Mouse (Mus musculus): ENCODE data around the gene Slc9a3r2. TPM values are rescaled to one million over a fixed set of nuclear protein-coding genes. Genes with fewer than 3 reads are reported as not detected.

Gene Slc9a3r2
- polyA plus RNA-seq, 1 experiment from 2014 or later = 36.7 TPM

DNA sequence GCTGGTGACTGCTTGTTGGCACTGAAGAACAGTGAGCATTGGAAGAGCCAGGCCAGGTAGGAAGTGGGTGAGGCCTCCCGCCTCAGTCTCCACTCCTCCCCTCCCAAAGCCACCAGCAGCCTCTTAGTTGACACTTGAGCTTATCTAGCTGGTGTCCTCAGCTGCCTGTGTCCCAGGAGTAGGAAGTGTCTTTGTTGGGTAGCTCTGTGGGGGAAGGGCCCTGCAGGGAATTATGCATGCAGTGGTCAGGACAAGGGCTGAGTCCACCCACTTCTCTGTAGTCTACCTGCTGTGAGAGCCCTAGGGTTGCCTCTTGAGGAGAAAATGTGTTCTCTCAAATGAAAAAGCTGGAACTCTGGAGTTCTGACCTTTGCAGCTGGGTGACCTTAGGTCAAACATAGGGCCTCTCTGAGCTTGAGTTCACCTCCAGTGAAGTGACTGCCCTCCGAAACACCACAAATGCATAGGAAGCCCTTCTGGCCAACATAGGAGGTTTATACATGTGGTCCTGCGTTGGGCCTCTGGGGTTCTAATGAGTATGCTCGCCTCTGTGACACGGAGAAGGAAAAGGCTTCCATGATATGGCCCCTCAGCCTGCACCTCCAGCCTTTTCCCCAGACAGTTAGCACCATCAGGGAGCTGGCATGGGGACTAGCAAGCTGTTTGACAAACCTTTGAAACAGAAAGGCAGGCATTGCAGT lies 13.2 kb downstream of the Slc9a3r2 start:
- ATAC-seq (ENCODE audit: low FRiP score, low TSS enrichment) (no peak), DNase-seq (no peak)
- WGBS = 60% methylated on average over 5 of the region's 5 CpGs
- H3K36me3 ChIP-seq (ENCODE audit: control insufficient read depth, insufficient read depth, low read length) = peaks cover 6% of the 10 kb centered on the region; the same call in 1 of the 2 replicates
- no peaks in the 10 kb centered on the region for H3K27me3 ChIP-seq (ENCODE audit: control insufficient read depth, insufficient read depth, low read length)
- H3K27ac ChIP-seq (replicated peaks; ENCODE audit: low read depth, low read length) = no peak overlapping the region
- H3K4me3 ChIP-seq (replicated peaks; ENCODE audit: low read depth, low read length) = no peak overlapping the region
- peaks cover 8% of the 10 kb centered on the region for H3K4me1 ChIP-seq (ENCODE audit: control insufficient read depth, insufficient read depth, low read length)
- H3K9me3 ChIP-seq (ENCODE audit: control insufficient read depth, low read length) = no peaks in the 10 kb centered on the region
- no peak overlapping the region for H3K4me2 ChIP-seq (ENCODE audit: low read length)
- H3K9ac ChIP-seq (replicated peaks; ENCODE audit: low read length) = no peak overlapping the region

DNA sequence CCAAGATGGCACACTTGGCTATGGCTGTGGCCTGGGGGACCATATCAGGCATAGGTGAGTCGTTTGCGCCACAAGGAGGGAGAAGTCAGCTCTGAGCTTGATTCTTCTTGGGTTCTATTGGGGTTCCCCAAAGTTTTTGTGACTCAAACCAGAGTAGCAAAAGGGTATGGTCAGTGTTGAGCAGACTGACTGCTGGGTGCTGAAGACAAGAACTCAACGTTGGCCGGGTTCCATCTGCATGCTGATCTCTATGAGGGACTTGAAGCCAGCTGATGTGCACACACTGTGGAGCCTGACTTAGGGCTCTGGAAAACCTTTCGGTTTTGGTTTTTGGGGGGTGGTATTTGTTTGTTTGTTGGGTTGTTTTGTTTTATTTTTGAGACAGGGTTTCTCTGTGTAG lies 14.4 kb downstream of the Slc9a3r2 start:
- no peak overlapping the region for H3K4me2 ChIP-seq (ENCODE audit: low read length)
- ATAC-seq (ENCODE audit: low FRiP score, low TSS enrichment) = no peak
- peaks cover 12% of the 10 kb centered on the region for H3K4me1 ChIP-seq (ENCODE audit: control insufficient read depth, insufficient read depth, low read length)
- no peaks in the 10 kb centered on the region for H3K27me3 ChIP-seq (ENCODE audit: control insufficient read depth, insufficient read depth, low read length)
- 91% methylated on average over 5 of the region's 5 CpGs for WGBS
- H3K36me3 ChIP-seq (ENCODE audit: control insufficient read depth, insufficient read depth, low read length) = peaks cover 8% of the 10 kb centered on the region; the same call in 1 of the 2 replicates
- H3K4me3 ChIP-seq (replicated peaks; ENCODE audit: low read depth, low read length) = no peak overlapping the region
- H3K9ac ChIP-seq (replicated peaks; ENCODE audit: low read length) = no peak overlapping the region
- H3K27ac ChIP-seq (replicated peaks; ENCODE audit: low read depth, low read length) = no peak overlapping the region
- DNase-seq = no peak
- no peaks in the 10 kb centered on the region for H3K9me3 ChIP-seq (ENCODE audit: control insufficient read depth, low read length)

DNA sequence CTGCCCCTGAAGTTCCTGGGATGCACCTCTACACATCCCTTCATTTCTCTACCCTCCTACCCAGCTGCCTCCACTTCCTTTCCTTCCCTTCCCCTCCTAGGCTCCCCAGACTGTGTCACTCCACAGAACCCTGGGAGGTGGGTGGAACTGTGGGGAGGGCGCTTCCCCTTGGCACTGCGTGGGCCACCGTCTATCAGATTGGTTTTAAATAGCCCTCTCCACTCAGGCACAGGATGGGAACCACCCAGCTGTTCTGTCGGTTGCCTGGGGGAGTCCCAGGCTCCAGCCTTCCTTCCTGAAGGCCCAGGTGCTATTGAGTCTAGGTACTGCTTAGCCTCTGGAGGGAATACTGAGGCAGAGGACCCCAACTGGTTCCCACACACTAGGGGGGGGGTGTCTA lies 15.1 kb downstream of the Slc9a3r2 start:
- 85% methylated on average over 4 of the region's 4 CpGs for WGBS
- H3K27ac ChIP-seq (replicated peaks; ENCODE audit: low read depth, low read length) = no peak overlapping the region
- no peaks in the 10 kb centered on the region for H3K27me3 ChIP-seq (ENCODE audit: control insufficient read depth, insufficient read depth, low read length)
- no peak overlapping the region for H3K4me3 ChIP-seq (replicated peaks; ENCODE audit: low read depth, low read length)
- ATAC-seq (ENCODE audit: low FRiP score, low TSS enrichment) (no peak), DNase-seq (no peak)
- H3K4me1 ChIP-seq (ENCODE audit: control insufficient read depth, insufficient read depth, low read length) = peaks cover 12% of the 10 kb centered on the region
- H3K9ac ChIP-seq (replicated peaks; ENCODE audit: low read length) = no peak overlapping the region
- H3K36me3 ChIP-seq (ENCODE audit: control insufficient read depth, insufficient read depth, low read length) = peaks cover 14% of the 10 kb centered on the region
- no peak overlapping the region for H3K4me2 ChIP-seq (ENCODE audit: low read length)
- H3K9me3 ChIP-seq (ENCODE audit: control insufficient read depth, low read length) = no peaks in the 10 kb centered on the region

DNA sequence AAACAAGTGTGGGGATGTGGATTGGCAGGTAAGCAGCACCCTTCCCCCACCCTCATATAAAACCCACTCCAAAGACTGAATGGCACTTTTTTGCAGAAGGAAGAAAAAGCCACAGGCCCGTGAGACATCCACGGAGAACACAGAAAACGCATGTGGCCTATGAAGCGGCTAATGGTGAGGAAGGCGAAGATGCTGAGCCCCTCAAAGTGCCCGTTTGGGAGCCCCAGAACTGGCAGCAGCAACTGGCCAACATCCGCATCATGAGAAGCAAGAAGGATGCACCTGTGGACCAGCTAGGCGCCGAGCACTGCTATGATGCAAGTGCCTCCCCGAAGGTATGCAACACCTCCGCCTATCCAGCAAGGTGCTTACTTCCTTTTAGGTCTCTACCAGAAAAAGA lies 16.3 kb downstream of the Slc9a3r2 start:
- Histone ChIP-seq H3K4me2 (ENCODE audit: low read length) (no peak overlapping the region), H3K9ac (replicated peaks; ENCODE audit: low read length) (no peak overlapping the region), H3K9me3 (ENCODE audit: control insufficient read depth, low read length) (no peaks in the 10 kb centered on the region), H3K36me3 (ENCODE audit: control insufficient read depth, insufficient read depth, low read length) (peaks cover 25% of the 10 kb centered on the region), H3K27ac (replicated peaks; ENCODE audit: low read depth, low read length) (no peak overlapping the region), H3K27me3 (ENCODE audit: control insufficient read depth, insufficient read depth, low read length) (no peaks in the 10 kb centered on the region), H3K4me1 (ENCODE audit: control insufficient read depth, insufficient read depth, low read length) (peaks cover 12% of the 10 kb centered on the region), H3K4me3 (replicated peaks; ENCODE audit: low read depth, low read length) (no peak overlapping the region)
- WGBS = 97% methylated on average over 11 of the region's 11 CpGs
- ATAC-seq (ENCODE audit: low FRiP score, low TSS enrichment) (no peak), DNase-seq (no peak)

DNA sequence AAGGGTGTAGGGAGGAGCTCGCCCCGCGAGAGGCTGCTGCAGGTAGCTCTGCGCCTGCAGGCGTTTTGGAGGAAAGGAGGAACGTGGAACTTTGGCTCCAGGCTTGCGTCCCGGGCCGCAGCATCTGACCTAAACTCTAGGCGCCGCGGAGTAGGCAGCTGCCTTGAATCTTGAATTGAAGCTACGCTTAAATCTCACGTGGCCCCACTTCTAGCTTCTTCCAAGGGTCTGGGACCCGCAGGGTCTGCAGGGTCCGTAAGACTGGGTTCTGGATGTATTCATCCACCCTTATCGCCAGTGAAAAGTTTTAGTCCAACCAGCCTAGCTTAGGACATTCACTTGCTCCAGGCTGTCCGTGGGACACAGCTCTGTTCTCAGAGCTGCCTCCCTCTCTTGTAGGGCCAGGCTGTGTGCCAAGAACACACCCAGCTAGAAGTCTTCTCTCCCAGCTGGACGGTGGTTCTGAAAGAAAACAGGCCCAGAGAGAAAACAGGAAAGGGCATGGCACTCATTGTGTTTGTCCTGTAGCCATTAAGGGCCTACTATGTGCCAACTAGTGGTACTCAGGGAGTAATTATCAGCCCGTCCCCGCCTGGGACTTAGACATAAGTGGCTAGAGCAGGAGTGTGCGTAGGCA lies 17.2 kb downstream of the Slc9a3r2 start:
- H3K27me3 ChIP-seq (ENCODE audit: control insufficient read depth, insufficient read depth, low read length) = no peaks in the 10 kb centered on the region
- peak; percentile 21 for DNase-seq
- peak overlapping the region; percentile 66 for H3K4me3 ChIP-seq (replicated peaks; ENCODE audit: low read depth, low read length)
- ATAC-seq (ENCODE audit: low FRiP score, low TSS enrichment) = 0 out of 2 replicates have a peak, but pooled peaks have one; percentile 6
- H3K4me2 ChIP-seq (ENCODE audit: low read length) = peak overlapping the region; percentile 84
- H3K36me3 ChIP-seq (ENCODE audit: control insufficient read depth, insufficient read depth, low read length) = peaks cover 27% of the 10 kb centered on the region
- peaks cover 12% of the 10 kb centered on the region for H3K4me1 ChIP-seq (ENCODE audit: control insufficient read depth, insufficient read depth, low read length)
- WGBS = 13% methylated on average over 22 of the region's 22 CpGs
- peak overlapping the region; percentile 70 for H3K9ac ChIP-seq (replicated peaks; ENCODE audit: low read length)
- H3K9me3 ChIP-seq (ENCODE audit: control insufficient read depth, low read length) = no peaks in the 10 kb centered on the region
- H3K27ac ChIP-seq (replicated peaks; ENCODE audit: low read depth, low read length) = peak overlapping the region; percentile 70

DNA sequence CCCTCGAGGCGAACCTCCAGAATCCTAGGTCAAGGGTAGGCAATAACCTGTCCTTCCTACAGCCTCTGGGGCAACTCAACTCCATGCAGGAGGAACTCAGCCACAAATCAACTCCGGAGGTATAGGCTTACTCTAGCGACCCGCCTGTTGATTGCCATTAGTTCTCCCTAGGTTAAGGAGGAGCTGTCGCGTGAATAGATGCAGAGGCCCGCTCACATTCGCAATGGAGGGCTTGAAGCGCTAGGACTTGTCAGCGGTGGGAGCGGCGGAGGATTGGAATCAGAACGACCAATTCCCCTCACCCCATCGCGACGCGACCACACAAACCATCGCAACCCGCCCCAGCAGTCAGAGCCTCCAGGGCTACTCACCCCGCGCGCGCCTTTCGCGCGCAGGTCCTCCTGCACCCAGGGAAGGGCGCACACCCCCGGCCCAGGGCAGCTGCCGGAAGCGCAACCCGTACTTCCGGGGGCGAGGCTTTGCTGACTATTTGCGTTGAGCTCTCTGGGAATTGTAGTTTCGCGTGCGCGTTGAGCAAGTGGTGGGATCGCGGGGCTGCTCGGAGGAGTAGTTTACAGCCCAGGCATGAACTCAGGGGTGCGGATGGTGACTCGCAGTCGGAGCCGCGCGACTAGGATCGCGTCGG lies 17.8 kb downstream of the Slc9a3r2 start, which contains the start of the genes Tsc2 and Nthl1:
Tsc2 (minus strand) TSS at position 464 of the 646 bp plus-strand sequence.
Nthl1 (plus strand) TSS at position 514 of the 646 bp plus-strand sequence.
- peak; percentile 82 for ATAC-seq (ENCODE audit: low FRiP score, low TSS enrichment)
- Histone ChIP-seq H3K9ac (replicated peaks; ENCODE audit: low read length) (peak within 1 kb of the TSS; percentile 70), H3K4me2 (ENCODE audit: low read length) (peak within 1 kb of the TSS; percentile 84), H3K4me3 (replicated peaks; ENCODE audit: low read depth, low read length) (peak within 1 kb of the TSS; percentile 66), H3K4me1 (ENCODE audit: control insufficient read depth, insufficient read depth, low read length) (peaks cover 12% of the 10 kb centered on the region), H3K9me3 (ENCODE audit: control insufficient read depth, low read length) (no peaks in the 10 kb centered on the region), H3K36me3 (ENCODE audit: control insufficient read depth, insufficient read depth, low read length) (peaks cover 34% of the 10 kb centered on the region), H3K27me3 (ENCODE audit: control insufficient read depth, insufficient read depth, low read length) (no peaks in the 10 kb centered on the region), H3K27ac (replicated peaks; ENCODE audit: low read depth, low read length) (peak within 1 kb of the TSS; percentile 70)
- WGBS = 2% methylated on average over 51 of the region's 51 CpGs
- peak; percentile 95 for DNase-seq

DNA sequence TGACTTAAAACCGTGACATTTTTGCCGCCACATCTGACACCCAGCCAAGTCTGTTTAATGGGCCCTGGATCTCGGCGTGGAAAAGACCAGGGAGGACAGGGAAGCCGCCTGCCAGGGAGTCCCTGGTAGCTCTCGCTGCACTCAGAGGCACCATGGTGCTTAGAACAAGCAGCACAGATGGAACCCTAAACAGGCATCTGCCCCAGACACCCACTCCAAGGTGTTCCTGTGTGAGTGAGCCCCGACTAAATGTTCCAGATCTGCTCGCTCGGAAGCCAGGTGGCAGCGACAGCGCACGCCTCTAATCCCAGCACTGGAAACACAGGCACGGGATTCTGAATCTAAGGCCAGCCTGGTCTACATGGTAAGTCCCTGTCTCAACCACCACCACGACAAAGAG lies 20.1 kb downstream of the Slc9a3r2 start:
- Histone ChIP-seq H3K27ac (replicated peaks; ENCODE audit: low read depth, low read length) (no peak overlapping the region), H3K36me3 (ENCODE audit: control insufficient read depth, insufficient read depth, low read length) (peaks cover 56% of the 10 kb centered on the region), H3K4me1 (ENCODE audit: control insufficient read depth, insufficient read depth, low read length) (peaks cover 12% of the 10 kb centered on the region), H3K9ac (replicated peaks; ENCODE audit: low read length) (no peak overlapping the region), H3K4me2 (ENCODE audit: low read length) (no peak overlapping the region), H3K27me3 (ENCODE audit: control insufficient read depth, insufficient read depth, low read length) (no peaks in the 10 kb centered on the region), H3K9me3 (ENCODE audit: control insufficient read depth, low read length) (no peaks in the 10 kb centered on the region), H3K4me3 (replicated peaks; ENCODE audit: low read depth, low read length) (no peak overlapping the region)
- no peak for DNase-seq
- no peak for ATAC-seq (ENCODE audit: low FRiP score, low TSS enrichment)
- WGBS = 92% methylated on average over 14 of the region's 14 CpGs

DNA sequence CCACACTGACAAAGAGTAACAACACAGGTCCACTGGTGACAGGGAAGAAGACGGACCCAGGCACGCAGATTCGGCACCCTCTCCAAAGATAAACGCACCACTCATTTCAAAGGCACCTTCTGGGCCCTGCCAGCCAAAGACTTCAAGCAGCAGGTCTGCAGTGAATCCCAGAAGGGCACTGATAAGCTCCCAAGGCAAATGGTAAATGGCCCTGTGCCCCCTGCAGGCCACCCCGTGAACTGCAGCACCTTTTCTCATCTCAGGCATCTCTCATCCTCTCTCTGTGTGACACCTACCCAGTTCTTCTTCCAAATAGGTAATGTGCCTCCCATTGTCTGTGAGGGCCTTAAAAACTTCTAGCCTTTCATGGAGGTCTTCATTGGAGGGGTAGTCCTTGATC lies 21.5 kb downstream of the Slc9a3r2 start:
- DNase-seq (peak; percentile 77), ATAC-seq (ENCODE audit: low FRiP score, low TSS enrichment) (no peak)
- H3K4me2 ChIP-seq (ENCODE audit: low read length) = no peak overlapping the region
- no peak overlapping the region for H3K27ac ChIP-seq (replicated peaks; ENCODE audit: low read depth, low read length)
- no peaks in the 10 kb centered on the region for H3K27me3 ChIP-seq (ENCODE audit: control insufficient read depth, insufficient read depth, low read length)
- H3K4me1 ChIP-seq (ENCODE audit: control insufficient read depth, insufficient read depth, low read length) = peaks cover 12% of the 10 kb centered on the region
- H3K36me3 ChIP-seq (ENCODE audit: control insufficient read depth, insufficient read depth, low read length) = peaks cover 70% of the 10 kb centered on the region
- H3K9me3 ChIP-seq (ENCODE audit: control insufficient read depth, low read length) = no peaks in the 10 kb centered on the region
- no peak overlapping the region for H3K4me3 ChIP-seq (replicated peaks; ENCODE audit: low read depth, low read length)
- 54% methylated on average over 5 of the region's 5 CpGs for whole genome bisulfite sequencing
- H3K9ac ChIP-seq (replicated peaks; ENCODE audit: low read length) = no peak overlapping the region

Data from midbrain, embryonic 14.5 days (tissue).